Mouse (Mus musculus) neural tube, embryonic 13.5 days (tissue): ENCODE measurements around the gene Gm5930. TPM values are rescaled to one million over a fixed set of nuclear protein-coding genes. Genes with fewer than 3 reads are reported as not detected.
"Not testable (repeated sequence)": the region's sequence is repeated elsewhere in the genome, so short reads cannot be mapped to it uniquely, and the experiment has no call there.

Experiments used
- ATAC-seq: fragments of 200-750 bp; cut with Nextera tagmentation; 2 replicates; pipeline ENCODE4 v1.8.0; 2017; ENCODE audit warnings: low read depth, mild to moderate bottlenecking, moderate TSS enrichment, moderate library complexity
- H3K27ac ChIP-seq: fragments of 300-500 bp; sonication (generic); replicated peaks from 2 replicates; pipeline ENCODE4 v1.5.1; 2015; ENCODE audit warnings: moderate library complexity, mild to moderate bottlenecking, inconsistent platforms
- H3K27me3 ChIP-seq: fragments of 300-500 bp; sonication (generic); 2 replicates; pipeline ENCODE4 v1.6.1; 2015; ENCODE audit warnings: mild to moderate bottlenecking, inconsistent platforms
- H3K36me3 ChIP-seq: fragments of 300-500 bp; sonication (generic); 2 replicates; pipeline ENCODE4 v1.6.1; 2015; ENCODE audit warnings: mild to moderate bottlenecking, inconsistent platforms
- H3K4me1 ChIP-seq: fragments of 300-500 bp; sonication (generic); replicated peaks from 2 replicates; pipeline ENCODE4 v1.6.1; 2015; ENCODE audit warnings: inconsistent platforms
- H3K4me2 ChIP-seq: fragments of 300-500 bp; sonication (generic); 2 replicates; pipeline ENCODE4 v1.6.1; 2015; ENCODE audit warnings: inconsistent platforms, mild to moderate bottlenecking, moderate library complexity
- H3K4me3 ChIP-seq: fragments of 300-500 bp; sonication (generic); 2 replicates; pipeline ENCODE4 v1.5.1; 2015; ENCODE audit warnings: mild to moderate bottlenecking, inconsistent platforms
- H3K9ac ChIP-seq: fragments of 300-500 bp; sonication (generic); 2 replicates; pipeline ENCODE4 v1.6.1; 2015; ENCODE audit warnings: moderate library complexity, mild to moderate bottlenecking, inconsistent platforms
- H3K9me3 ChIP-seq: fragments of 300-500 bp; sonication (generic); 2 replicates; pipeline ENCODE4 v1.6.1; 2016; ENCODE audit warnings: inconsistent platforms
- WGBS: fragments of 180-500 bp; shearing (Covaris S2); methylation state at CpG from one replicate; pipeline ENCODE4 v1.1.7; 2015; 5-methylcytosine and 5-hydroxymethylcytosine counted together
- polyA plus RNA-seq: library from polyadenylated mRNA; unstranded; fragments of >200 nt; fragmentation: Nextera tagmentation; extraction: Ambion mirVana; gene quantifications from 2 replicates; pipeline ENCODE4 v1.2.1, GENCODE M21; 2015

The Gm5930 gene
- not detected in 2 replicates for polyA plus RNA-seq

DNA sequence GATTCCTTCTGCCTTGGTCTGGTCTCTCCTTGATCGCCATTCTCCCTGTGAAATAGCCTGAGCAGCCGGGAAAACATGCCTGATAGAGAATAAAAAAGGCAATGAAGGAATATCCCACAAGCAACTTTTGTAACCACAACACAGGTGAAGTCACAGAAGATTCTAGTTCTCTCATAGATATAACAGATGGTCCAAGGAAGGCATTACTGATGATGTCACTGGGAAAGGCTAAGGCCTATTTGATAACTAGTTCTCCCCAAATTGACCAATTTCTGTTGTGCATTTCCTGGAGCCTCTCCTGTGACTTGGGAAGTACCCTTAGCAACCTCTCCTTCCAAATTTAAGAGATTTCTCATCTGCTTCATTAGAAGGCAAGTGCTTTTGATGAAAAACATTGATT is at the start of gene Gm5930:
Gene Gm5930, minus strand, starts transcription at position 101 of the 400 bp plus-strand sequence.
- H3K27me3 ChIP-seq, H3K4me2 ChIP-seq, ATAC-seq, H3K27ac ChIP-seq, H3K4me3 ChIP-seq, H3K9me3 ChIP-seq, H3K4me1 ChIP-seq, H3K36me3 ChIP-seq, H3K9ac ChIP-seq: not testable (repeated sequence)
- WGBS: 80% methylated on average over 1 of the region's 2 CpGs

GRCm38 (mm10) chr14:44384233-44384632 is 45.8 kb upstream of the Gm5930 start:
- not testable (repeated sequence) for H3K4me2 ChIP-seq, ATAC-seq, H3K27me3 ChIP-seq, H3K27ac ChIP-seq, H3K9me3 ChIP-seq, H3K9ac ChIP-seq, H3K4me1 ChIP-seq, H3K4me3 ChIP-seq, H3K36me3 ChIP-seq
- 86% methylated on average over 4 of the region's 4 CpGs for WGBS

DNA sequence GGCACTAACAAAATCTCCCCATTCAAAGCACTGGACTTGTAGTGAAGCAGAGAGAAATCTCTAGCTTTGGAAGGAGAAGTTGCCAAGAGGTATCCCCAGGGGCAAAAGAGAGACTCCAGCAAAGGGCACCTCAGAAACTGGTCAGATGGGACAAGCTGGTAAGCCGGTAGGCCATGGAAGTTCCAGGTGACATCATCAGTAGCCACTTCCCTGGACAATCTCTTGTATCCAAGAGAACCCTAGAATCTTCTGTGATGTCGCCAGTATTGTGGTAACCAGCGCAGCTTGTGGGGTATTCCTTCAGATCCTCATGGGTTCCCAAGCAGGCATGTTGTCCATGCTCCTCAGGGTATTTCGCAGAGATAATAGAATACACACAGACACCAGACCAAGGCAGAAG is 26.7 kb upstream of the Gm5930 start, which contains the start of gene Gm8229:
Gene Gm8229, plus strand, starts transcription at position 301 of the 400 bp plus-strand sequence.
- not testable (repeated sequence) for H3K27ac ChIP-seq, H3K9me3 ChIP-seq, H3K4me3 ChIP-seq, H3K36me3 ChIP-seq, H3K4me2 ChIP-seq, H3K27me3 ChIP-seq, H3K9ac ChIP-seq, ATAC-seq, H3K4me1 ChIP-seq
- 90% methylated on average over 4 of the region's 4 CpGs for whole genome bisulfite sequencing

- H3K4me1 ChIP-seq, H3K36me3 ChIP-seq, H3K27ac ChIP-seq, H3K9ac ChIP-seq, ATAC-seq, H3K4me2 ChIP-seq, H3K27me3 ChIP-seq, H3K9me3 ChIP-seq, H3K4me3 ChIP-seq: not testable (repeated sequence)
Measured at GRCm38 (mm10) chr14:44362301-44362700, 23.9 kb upstream of the Gm5930 start.

DNA sequence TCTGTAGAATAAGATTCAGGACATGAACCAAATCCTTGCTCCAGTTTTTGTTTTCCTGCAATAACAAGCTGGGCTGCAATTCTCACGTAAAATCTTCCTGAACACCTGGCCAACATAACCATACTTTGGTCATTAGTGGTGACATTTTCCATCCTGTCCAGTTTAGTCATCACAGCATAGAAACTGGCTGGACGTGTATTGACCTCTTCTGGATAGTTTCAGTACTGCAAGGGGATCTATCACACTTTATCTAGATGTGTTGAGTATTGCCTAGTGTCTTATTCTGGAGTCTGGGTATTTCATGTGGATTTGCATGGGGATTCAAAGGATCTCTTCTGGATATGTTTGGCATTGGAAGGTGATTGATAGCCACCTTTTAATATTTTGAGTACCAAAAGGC is 23.0 kb upstream of the Gm5930 start:
- H3K27ac ChIP-seq, H3K9me3 ChIP-seq, H3K4me2 ChIP-seq, ATAC-seq, H3K27me3 ChIP-seq, H3K36me3 ChIP-seq, H3K4me1 ChIP-seq, H3K9ac ChIP-seq, H3K4me3 ChIP-seq: not testable (repeated sequence)
- 46% methylated on average over 2 of the region's 2 CpGs for WGBS

- not testable (repeated sequence) for H3K4me2 ChIP-seq, H3K27me3 ChIP-seq, H3K36me3 ChIP-seq, H3K9ac ChIP-seq, H3K27ac ChIP-seq, ATAC-seq, H3K4me3 ChIP-seq, H3K4me1 ChIP-seq, H3K9me3 ChIP-seq
- 81% methylated on average over 4 of the region's 4 CpGs for WGBS
Measured at GRCm38 (mm10) chr14:44312049-44312448, 26.3 kb downstream of the Gm5930 start.

DNA sequence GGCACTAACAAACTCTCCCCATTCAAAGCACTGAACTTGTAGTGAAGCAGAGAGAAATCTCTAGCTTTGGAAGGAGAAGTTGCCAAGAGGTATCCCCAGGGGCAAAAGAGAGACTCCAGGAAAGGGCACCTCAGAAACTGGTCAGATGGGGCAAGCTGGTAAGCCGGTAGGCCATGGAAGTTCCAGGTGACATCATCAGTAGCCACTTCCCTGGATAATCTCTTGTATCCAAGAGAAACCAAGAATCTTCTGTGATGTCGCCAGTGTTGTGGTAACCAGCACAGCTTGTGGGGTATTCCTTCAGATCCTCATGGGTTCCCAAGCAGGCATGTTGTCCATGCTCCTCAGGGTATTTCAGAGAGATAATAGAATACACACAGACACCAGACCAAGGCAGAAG is 53.1 kb downstream of the Gm5930 start, which contains the start of gene Gm8220:
Gene Gm8220, plus strand, starts transcription at position 301 of the 400 bp plus-strand sequence.
- not testable (repeated sequence) for H3K4me3 ChIP-seq, ATAC-seq, H3K9ac ChIP-seq, H3K4me2 ChIP-seq, H3K27ac ChIP-seq, H3K27me3 ChIP-seq, H3K36me3 ChIP-seq, H3K9me3 ChIP-seq, H3K4me1 ChIP-seq
- 85% methylated on average over 2 of the region's 2 CpGs for WGBS

Other genes starting within 250 kb of the Gm5930 start
- gene Ear2, start 235.9 kb downstream of the Gm5930 start, polyA plus RNA-seq: 0.44 TPM in 1 of 2 replicates, not detected in the other
- not detected in 2 replicates for gene Gm3327, start 214.7 kb downstream of the Gm5930 start, polyA plus RNA-seq
- gene Gm8212, start 140.9 kb downstream of the Gm5930 start, polyA plus RNA-seq: not detected in 2 replicates
- not detected in 2 replicates for gene 4930503E14Rik, start 125.3 kb downstream of the Gm5930 start, polyA plus RNA-seq
- gene Gm8220, start 53.0 kb downstream of the Gm5930 start, polyA plus RNA-seq: not detected in 2 replicates
- gene Gm8229, start 26.8 kb upstream of the Gm5930 start, polyA plus RNA-seq: not detected in 2 replicates
- gene Gm3371, start 72.1 kb upstream of the Gm5930 start, polyA plus RNA-seq: not detected in 2 replicates
- gene Gm8232, start 95.1 kb upstream of the Gm5930 start, polyA plus RNA-seq: not detected in 2 replicates
- gene BC061237, start 153.9 kb upstream of the Gm5930 start, polyA plus RNA-seq: 0.20 TPM in 1 of 2 replicates, not detected in the other
- gene Gm17093, start 179.7 kb upstream of the Gm5930 start, polyA plus RNA-seq: not detected in 2 replicates
- 0.17 TPM in 1 of 2 replicates, not detected in the other for gene Gm8247, start 244.6 kb upstream of the Gm5930 start, polyA plus RNA-seq